Mouse (Mus musculus) liver, embryonic 15.5 days (tissue): Measurements from ENCODE around the gene Foxk1. TPM values are rescaled to one million over a fixed set of nuclear protein-coding genes. Genes with fewer than 3 reads are reported as not detected.

Experiments
- ATAC-seq: fragments of 200-750 bp; cut with Nextera tagmentation; 2 replicates; pipeline ENCODE4 v1.8.0; 2017; ENCODE audit warnings: moderate number of reproducible peaks, mild to moderate bottlenecking, moderate library complexity; ENCODE audit not compliant: insufficient read depth
- H3K27ac ChIP-seq: fragments of 300-500 bp; sonication (generic); replicated peaks from 2 replicates; pipeline ENCODE4 v1.5.1; 2015; ENCODE audit warnings: mild to moderate bottlenecking, inconsistent platforms
- H3K27me3 ChIP-seq: fragments of 300-500 bp; sonication (generic); 2 replicates; pipeline ENCODE4 v1.6.1; 2015; ENCODE audit warnings: mild to moderate bottlenecking, inconsistent platforms
- H3K36me3 ChIP-seq: fragments of 300-500 bp; sonication (generic); replicated peaks from 2 replicates; pipeline ENCODE4 v1.6.1; 2015; ENCODE audit warnings: moderate library complexity, mild to moderate bottlenecking, inconsistent platforms
- H3K4me1 ChIP-seq: fragments of 300-500 bp; sonication (generic); replicated peaks from 2 replicates; pipeline ENCODE4 v1.6.1; 2015; ENCODE audit warnings: inconsistent platforms
- H3K4me2 ChIP-seq: fragments of 300-500 bp; sonication (generic); 2 replicates; pipeline ENCODE4 v1.6.1; 2015; ENCODE audit warnings: moderate library complexity, mild to moderate bottlenecking, inconsistent platforms
- H3K4me3 ChIP-seq: fragments of 300-500 bp; sonication (generic); replicated peaks from 2 replicates; pipeline ENCODE4 v1.5.1; 2015; ENCODE audit warnings: mild to moderate bottlenecking, inconsistent platforms
- H3K9ac ChIP-seq: fragments of 300-500 bp; sonication (generic); 2 replicates; pipeline ENCODE4 v1.6.1; 2015; ENCODE audit warnings: moderate library complexity, mild to moderate bottlenecking, inconsistent platforms
- H3K9me3 ChIP-seq: fragments of 300-500 bp; sonication (generic); replicated peaks from 2 replicates; pipeline ENCODE4 v1.6.1; 2016; ENCODE audit warnings: inconsistent platforms
- WGBS: fragments of 180-500 bp; shearing (Covaris S2); methylation state at CpG from one replicate; pipeline ENCODE4 v1.1.7; 2015; ENCODE audit warnings: mixed read lengths; ENCODE audit not compliant: insufficient replicate concordance; 5-methylcytosine and 5-hydroxymethylcytosine counted together
- polyA plus RNA-seq: library from polyadenylated mRNA; unstranded; fragments of >200 nt; fragmentation: Nextera tagmentation; extraction: Ambion mirVana; gene quantifications from 2 replicates; pipeline ENCODE4 v1.2.1, GENCODE M21; 2015

Gene Foxk1
- polyA plus RNA-seq, 1 experiment from 2014 or later, result 2.0 TPM

DNA sequence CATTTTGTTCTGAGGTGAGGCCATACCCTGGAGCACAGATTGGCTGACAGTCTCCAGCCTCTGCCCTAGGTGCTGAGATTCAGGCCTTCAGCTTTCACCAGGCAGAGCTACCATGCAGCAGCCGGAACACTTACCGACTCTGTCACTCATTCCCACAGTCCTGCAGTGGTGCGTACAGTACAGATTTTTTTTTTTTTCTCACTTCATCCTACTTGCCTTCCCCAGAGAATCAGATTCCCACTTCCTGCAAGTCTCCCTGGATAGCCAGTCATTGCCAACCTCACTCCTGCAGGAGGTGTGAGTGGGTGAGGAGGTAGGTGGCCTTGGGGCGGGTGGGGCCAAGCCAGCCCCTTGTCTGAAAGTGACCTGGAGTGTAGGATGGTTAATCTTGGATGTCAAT is 19.0 kb downstream of the Foxk1 start:
- ATAC-seq, result no peak

DNA sequence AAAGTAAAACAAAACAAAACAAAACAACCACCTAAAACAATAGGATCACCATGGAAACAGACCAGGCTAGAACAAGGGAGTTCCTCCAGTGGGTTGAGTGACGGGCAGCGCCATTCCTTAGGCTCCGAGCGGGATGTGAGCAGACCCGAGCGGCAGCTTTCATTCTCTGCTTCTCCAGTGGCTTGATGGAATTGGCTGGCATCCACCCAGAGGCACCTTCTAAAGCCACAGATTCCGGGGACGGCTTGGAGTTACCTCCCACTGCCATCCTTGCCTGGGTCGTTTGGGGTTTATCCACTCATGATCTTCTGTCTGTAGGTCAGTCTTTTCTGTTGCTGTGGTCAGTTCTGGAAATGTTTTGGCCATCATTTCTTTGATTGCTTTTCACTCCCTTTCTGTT is 19.6 kb downstream of the Foxk1 start:
- WGBS, result 85% methylated on average over 9 of the region's 9 CpGs
- Histone ChIP-seq H3K27ac (no peak overlapping the region), H3K4me1 (peaks cover 59% of the 10 kb centered on the region), H3K4me3 (no peak overlapping the region), H3K9me3 (no peaks in the 10 kb centered on the region), H3K36me3 (0 out of 2 replicates have a peak, but pooled peaks cover 17% of the 10 kb centered on the region), H3K27me3 (no peaks in the 10 kb centered on the region), H3K4me2 (no peak overlapping the region), H3K9ac (no peak overlapping the region)
- no peak for ATAC-seq

More for the DNA sequence above, 19.0 kb downstream of the Foxk1 start:
- H3K4me2 ChIP-seq, result no peak overlapping the region
- peaks cover 59% of the 10 kb centered on the region for H3K4me1 ChIP-seq
- H3K27ac ChIP-seq, result no peak overlapping the region
- 84% methylated on average over 4 of the region's 4 CpGs for WGBS
- H3K9me3 ChIP-seq, result no peaks in the 10 kb centered on the region
- no peak overlapping the region for H3K9ac ChIP-seq
- H3K4me3 ChIP-seq, result no peak overlapping the region
- H3K36me3 ChIP-seq, result 0 out of 2 replicates have a peak, but pooled peaks cover 17% of the 10 kb centered on the region
- no peaks in the 10 kb centered on the region for H3K27me3 ChIP-seq

DNA sequence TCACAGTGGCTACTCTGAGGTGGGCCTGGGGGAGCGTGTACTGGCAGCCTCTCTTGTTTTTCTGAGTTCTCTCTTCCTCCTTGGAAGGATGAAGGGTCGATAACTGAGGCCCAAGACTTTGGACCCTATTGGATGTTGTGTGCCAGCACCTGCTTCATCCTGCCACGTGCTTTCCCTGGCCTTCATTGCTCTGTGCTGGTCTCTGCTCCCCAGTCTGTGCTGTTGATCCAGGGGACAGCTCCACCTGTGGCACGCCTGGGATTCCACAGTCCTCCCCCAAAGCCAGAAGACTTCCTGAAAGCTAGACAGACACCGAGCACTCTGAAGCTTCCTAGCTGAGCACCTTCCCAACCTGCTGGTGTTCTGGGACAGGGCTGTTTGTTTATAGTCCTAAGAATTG is 20.6 kb downstream of the Foxk1 start:
- Histone ChIP-seq H3K9me3 (no peaks in the 10 kb centered on the region), H3K4me3 (no peak overlapping the region), H3K4me2 (no peak overlapping the region), H3K9ac (no peak overlapping the region), H3K27ac (no peak overlapping the region), H3K4me1 (peaks cover 58% of the 10 kb centered on the region), H3K36me3 (0 out of 2 replicates have a peak, but pooled peaks cover 17% of the 10 kb centered on the region), H3K27me3 (no peaks in the 10 kb centered on the region)
- WGBS, result 67% methylated on average over 5 of the region's 5 CpGs
- ATAC-seq, result no peak

DNA sequence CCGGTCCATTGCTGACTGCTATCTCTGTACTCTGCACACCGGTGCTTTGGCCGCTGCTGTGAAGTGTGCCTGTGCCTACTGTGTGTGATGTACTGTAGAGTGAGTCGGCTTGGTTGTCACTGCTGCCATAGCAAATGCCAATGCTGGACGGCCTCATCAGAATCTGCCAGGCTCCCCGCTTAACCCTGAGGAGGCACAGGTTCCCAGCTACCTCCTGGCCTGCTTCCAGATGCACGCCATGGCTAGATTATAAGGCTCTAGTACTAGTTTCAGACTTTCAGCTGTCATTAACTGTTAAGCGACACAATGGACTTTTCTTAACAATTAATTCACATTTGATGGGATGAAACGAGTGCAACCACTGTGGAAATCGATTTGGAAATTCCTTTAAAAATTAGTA is 21.8 kb downstream of the Foxk1 start:
- Histone ChIP-seq H3K9me3 (no peaks in the 10 kb centered on the region), H3K4me3 (no peak overlapping the region), H3K27me3 (no peaks in the 10 kb centered on the region), H3K9ac (no peak overlapping the region), H3K4me1 (peaks cover 58% of the 10 kb centered on the region), H3K27ac (no peak overlapping the region), H3K4me2 (no peak overlapping the region), H3K36me3 (0 out of 2 replicates have a peak, but pooled peaks cover 17% of the 10 kb centered on the region)
- ATAC-seq, result no peak
- WGBS, result 74% methylated on average over 10 of the region's 10 CpGs

DNA sequence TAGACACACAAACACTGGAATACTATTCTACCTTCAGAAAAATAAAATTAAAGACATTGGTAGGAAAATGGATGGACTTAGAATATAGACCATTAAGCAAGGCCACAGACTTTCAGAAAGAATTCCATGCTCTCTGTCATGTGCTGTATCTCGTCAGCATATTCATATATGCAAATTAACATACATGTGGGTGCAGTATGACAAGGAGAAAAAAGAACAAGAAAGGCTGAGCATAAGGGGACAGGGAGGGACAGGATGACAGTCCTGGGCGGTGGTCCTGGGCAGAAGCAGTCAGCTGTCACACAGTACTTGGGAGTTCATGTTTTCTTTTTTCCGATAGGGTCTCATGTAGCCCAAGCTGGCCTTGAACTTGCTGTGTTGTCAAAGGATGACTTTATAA is 22.4 kb downstream of the Foxk1 start:
- H3K9me3 ChIP-seq, result no peaks in the 10 kb centered on the region
- peaks cover 56% of the 10 kb centered on the region for H3K4me1 ChIP-seq
- 48% methylated on average over 3 of the region's 3 CpGs for WGBS
- H3K9ac ChIP-seq, result no peak overlapping the region
- H3K27me3 ChIP-seq, result no peaks in the 10 kb centered on the region
- no peak overlapping the region for H3K27ac ChIP-seq
- H3K36me3 ChIP-seq, result 0 out of 2 replicates have a peak, but pooled peaks cover 17% of the 10 kb centered on the region
- no peak overlapping the region for H3K4me2 ChIP-seq
- ATAC-seq, result no peak
- no peak overlapping the region for H3K4me3 ChIP-seq

DNA sequence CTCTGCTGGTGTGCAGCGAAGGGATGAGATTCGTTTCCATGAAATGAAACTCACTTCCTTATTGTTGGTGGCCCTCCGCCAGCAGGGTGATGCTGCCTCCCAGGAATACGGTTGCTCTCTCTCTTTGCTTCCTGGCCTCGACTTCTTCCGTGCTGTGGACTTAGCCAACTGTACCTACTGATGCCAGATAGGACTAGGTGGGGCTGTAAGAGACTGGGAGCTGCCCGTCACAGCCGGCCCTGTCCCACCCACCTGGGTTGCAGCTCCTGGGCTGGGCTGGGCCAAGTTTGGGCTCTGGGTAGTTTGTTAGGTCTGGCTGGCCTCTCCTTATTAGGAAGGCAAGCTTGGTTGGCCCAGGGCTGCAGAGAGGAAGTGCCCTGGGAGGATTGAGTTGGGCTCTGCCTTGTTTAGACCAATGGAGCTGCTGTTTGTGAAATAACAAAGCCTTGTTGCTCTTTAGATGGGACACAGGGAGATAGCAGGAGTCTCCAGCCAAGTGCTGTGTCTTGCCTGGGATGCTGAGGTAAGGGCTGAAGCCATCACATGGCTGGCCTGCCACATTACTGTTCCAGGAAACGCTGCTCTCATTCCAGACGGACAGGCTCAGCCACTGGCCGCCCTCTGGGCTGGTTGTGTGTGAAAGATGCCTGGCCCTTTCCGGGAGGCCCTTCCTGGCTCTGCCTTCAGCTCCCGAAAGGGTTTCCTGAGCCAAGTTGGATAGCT is 23.5 kb downstream of the Foxk1 start:
- peak overlapping the region; percentile 63 for H3K27ac ChIP-seq

DNA sequence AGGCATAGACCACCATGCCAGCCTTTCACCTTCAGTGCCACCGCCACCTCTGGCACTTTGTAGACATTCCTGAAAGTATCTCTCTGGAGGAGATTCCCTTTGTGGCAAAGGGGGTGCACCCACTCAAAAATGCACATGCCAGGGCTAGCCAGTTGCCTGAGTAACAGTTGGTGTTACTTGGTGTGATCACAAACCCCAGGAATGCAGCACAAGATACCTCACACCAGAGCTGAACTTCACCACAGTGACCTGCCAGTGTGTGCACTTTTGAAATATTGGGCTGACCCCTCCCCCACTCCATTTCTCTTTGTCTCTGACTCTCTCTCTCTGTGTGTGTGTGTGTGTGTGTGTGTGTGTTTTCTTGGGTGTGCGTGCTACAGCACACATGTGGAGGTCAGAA is 25.2 kb downstream of the Foxk1 start:
- no peaks in the 10 kb centered on the region for H3K27me3 ChIP-seq
- no peaks in the 10 kb centered on the region for H3K9me3 ChIP-seq
- H3K36me3 ChIP-seq, result no peaks in the 10 kb centered on the region
- no peak overlapping the region for H3K4me2 ChIP-seq
- no peak overlapping the region for H3K9ac ChIP-seq
- peaks cover 58% of the 10 kb centered on the region for H3K4me1 ChIP-seq
- H3K4me3 ChIP-seq, result no peak overlapping the region
- no peak for ATAC-seq
- 78% methylated on average over 2 of the region's 2 CpGs for WGBS
- 0 out of 2 replicates have a peak overlapping the region, but pooled peaks have one; percentile 19 for H3K27ac ChIP-seq

More for the DNA sequence above, 23.5 kb downstream of the Foxk1 start:
- 33% methylated on average over 13 of the region's 13 CpGs for WGBS
- peak; percentile 27; the same call in 1 of the 2 replicates for ATAC-seq
- Histone ChIP-seq H3K9me3 (no peaks in the 10 kb centered on the region), H3K4me3 (0 out of 2 replicates have a peak overlapping the region, but pooled peaks have one; percentile 7), H3K4me2 (peak overlapping the region; percentile 6; the same call in 1 of the 2 replicates), H3K9ac (no peak overlapping the region), H3K27me3 (no peaks in the 10 kb centered on the region), H3K4me1 (peaks cover 48% of the 10 kb centered on the region), H3K36me3 (0 out of 2 replicates have a peak, but pooled peaks cover 10% of the 10 kb centered on the region)

DNA sequence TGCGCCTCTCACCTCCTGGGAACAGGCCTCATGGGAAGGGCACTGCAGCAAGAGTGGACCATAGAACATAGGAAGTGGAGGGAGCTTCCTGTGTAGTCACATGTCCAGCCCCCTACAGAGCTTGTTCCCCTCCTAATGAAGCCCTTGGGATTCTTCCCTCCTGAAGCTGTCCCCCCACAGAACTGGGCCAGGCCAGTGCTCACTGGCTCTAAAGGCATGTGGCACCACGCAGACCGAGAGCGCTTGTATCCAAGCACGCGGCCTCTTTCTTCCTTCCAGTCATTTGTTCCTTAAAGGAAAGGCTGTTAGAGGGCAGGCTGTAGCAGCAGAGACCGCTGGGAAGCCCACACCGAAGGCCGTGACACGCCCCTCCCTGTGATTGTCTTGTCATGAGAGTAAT is 26.6 kb downstream of the Foxk1 start:
- 76% methylated on average over 10 of the region's 10 CpGs for WGBS
- Histone ChIP-seq H3K4me1 (peaks cover 62% of the 10 kb centered on the region), H3K36me3 (no peaks in the 10 kb centered on the region), H3K4me3 (no peak overlapping the region), H3K9me3 (no peaks in the 10 kb centered on the region), H3K27ac (0 out of 2 replicates have a peak overlapping the region, but pooled peaks have one; percentile 14), H3K4me2 (no peak overlapping the region), H3K9ac (no peak overlapping the region), H3K27me3 (no peaks in the 10 kb centered on the region)
- ATAC-seq, result no peak

DNA sequence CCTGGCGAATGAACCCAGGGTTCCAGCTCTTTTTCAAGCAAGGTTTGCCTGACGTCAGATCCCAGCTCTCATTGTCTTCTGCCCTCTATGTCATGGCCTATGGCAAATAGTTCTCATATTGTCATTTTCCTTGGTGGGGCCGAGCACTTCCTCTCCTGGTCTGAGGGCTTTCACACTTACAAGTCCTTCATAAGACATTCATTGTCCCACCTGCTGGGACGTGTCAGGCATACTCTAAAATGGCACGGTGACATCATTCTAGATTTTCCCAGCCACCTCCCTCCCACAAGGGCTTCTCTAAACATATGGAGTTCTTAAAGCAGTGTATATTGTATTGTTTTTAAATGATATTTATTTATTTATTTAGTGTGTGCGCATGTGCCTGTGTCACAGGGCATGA is 27.4 kb downstream of the Foxk1 start:
- H3K4me1 ChIP-seq, result peaks cover 62% of the 10 kb centered on the region

DNA sequence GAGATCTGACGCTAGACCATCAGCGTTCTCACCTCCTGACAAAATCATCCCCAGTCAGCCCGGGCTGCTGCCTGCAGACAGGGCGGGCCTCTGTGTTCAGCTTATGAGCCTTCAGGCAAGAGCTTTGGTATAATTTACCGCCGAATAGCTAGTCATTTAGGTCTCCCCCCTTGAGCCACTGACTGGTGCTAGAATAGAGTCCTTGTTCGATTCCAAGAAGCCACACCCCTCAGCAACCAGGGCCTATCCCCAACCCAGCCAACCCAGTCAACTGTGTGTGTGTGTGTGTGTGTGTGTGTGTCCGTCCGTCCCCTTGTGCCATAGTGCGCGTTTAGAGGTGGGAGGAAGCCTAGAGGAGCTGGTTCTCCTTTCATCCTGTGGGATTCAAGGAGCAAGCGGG is 29.7 kb downstream of the Foxk1 start:
- Histone ChIP-seq H3K27ac (no peak overlapping the region), H3K4me2 (no peak overlapping the region), H3K9ac (no peak overlapping the region), H3K27me3 (no peaks in the 10 kb centered on the region), H3K4me1 (peaks cover 39% of the 10 kb centered on the region), H3K9me3 (no peaks in the 10 kb centered on the region), H3K4me3 (no peak overlapping the region), H3K36me3 (peaks cover 12% of the 10 kb centered on the region)
- ATAC-seq, result no peak
- 77% methylated on average over 12 of the region's 12 CpGs for WGBS

More for the DNA sequence above, 27.4 kb downstream of the Foxk1 start:
- Histone ChIP-seq H3K36me3 (no peaks in the 10 kb centered on the region), H3K27ac (no peak overlapping the region), H3K27me3 (no peaks in the 10 kb centered on the region), H3K4me3 (no peak overlapping the region), H3K4me2 (no peak overlapping the region), H3K9me3 (no peaks in the 10 kb centered on the region), H3K9ac (no peak overlapping the region)
- 69% methylated on average over 6 of the region's 6 CpGs for WGBS
- ATAC-seq, result no peak

DNA sequence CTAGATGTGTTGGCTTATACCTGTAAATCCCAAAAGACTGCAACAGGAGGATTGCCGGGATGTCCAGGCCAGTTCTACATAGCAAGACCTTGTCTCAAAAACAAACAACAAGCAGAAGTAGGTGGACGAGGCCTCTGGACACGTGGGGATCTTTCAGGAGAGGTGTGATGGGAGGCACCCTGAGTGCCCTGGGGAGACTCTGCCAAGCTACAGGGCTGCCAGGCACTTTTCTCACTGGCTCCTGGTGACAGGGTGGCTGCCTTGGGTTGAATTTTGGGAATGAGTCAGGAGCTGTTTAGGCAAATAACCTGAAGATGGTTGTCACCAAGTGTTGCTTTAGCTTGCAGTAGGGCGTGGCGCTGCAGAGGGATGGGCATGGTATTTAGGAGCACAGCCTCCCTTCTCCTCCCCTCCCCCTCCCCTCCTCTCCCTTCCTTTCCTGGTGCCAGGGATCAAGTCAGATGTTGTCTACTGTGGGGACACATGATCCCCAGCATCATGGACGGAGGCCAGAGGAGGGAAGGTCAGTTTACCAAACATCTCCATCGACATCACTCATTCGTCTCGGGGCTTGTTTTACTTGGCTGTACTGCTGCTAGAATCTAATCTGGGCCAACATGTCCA is 30.6 kb downstream of the Foxk1 start:
- no peak overlapping the region for H3K4me2 ChIP-seq
- no peaks in the 10 kb centered on the region for H3K9me3 ChIP-seq
- H3K27ac ChIP-seq, result no peak overlapping the region
- H3K9ac ChIP-seq, result no peak overlapping the region
- no peak for ATAC-seq
- peaks cover 31% of the 10 kb centered on the region for H3K4me1 ChIP-seq
- 81% methylated on average over 9 of the region's 9 CpGs for WGBS
- no peaks in the 10 kb centered on the region for H3K27me3 ChIP-seq
- peaks cover 19% of the 10 kb centered on the region for H3K36me3 ChIP-seq
- H3K4me3 ChIP-seq, result no peak overlapping the region
